Mouse (Mus musculus) intestine, embryonic 16.5 days (tissue): Measurements from ENCODE around the gene Tead2. TPM values are rescaled to one million over a fixed set of nuclear protein-coding genes. Genes with fewer than 3 reads are reported as not detected.
A peak's percentile ranks its signal among the peaks of the same experiment; 100 is the strongest.

ENCODE experiments used
- ATAC-seq: fragments of 200-750 bp; cut with Nextera tagmentation; 2 replicates; pipeline ENCODE4 v1.8.0; 2017; ENCODE audit warnings: moderate TSS enrichment, moderate library complexity
- H3K27ac ChIP-seq: fragments of 300-500 bp; sonication (generic); 2 replicates; pipeline ENCODE4 v1.5.1; 2014; ENCODE audit warnings: mild to moderate bottlenecking, low read length
- H3K27me3 ChIP-seq: fragments of 300-500 bp; sonication (generic); replicated peaks from 2 replicates; pipeline ENCODE4 v1.6.1; 2014; ENCODE audit warnings: low read length, control low read depth, mixed read lengths; ENCODE audit not compliant: control insufficient read depth, insufficient read depth
- H3K36me3 ChIP-seq: fragments of 300-500 bp; sonication (generic); 2 replicates; pipeline ENCODE4 v1.6.1; 2014; ENCODE audit warnings: low read length, control low read depth; ENCODE audit not compliant: control insufficient read depth, insufficient read depth
- H3K4me1 ChIP-seq: fragments of 300-500 bp; sonication (generic); 2 replicates; pipeline ENCODE4 v1.6.1; 2014; ENCODE audit warnings: low read length, control low read depth, mixed read lengths; ENCODE audit not compliant: control insufficient read depth, insufficient read depth
- H3K4me2 ChIP-seq: fragments of 300-500 bp; sonication (generic); 2 replicates; pipeline ENCODE4 v1.6.1; 2014; ENCODE audit warnings: low read depth, low read length, control low read depth
- H3K4me3 ChIP-seq: fragments of 300-500 bp; sonication (generic); 2 replicates; pipeline ENCODE4 v1.5.1; 2014; ENCODE audit warnings: mild to moderate bottlenecking, low read length
- H3K9ac ChIP-seq: fragments of 300-500 bp; sonication (generic); 2 replicates; pipeline ENCODE4 v1.6.1; 2014; ENCODE audit warnings: low read depth, low read length
- H3K9me3 ChIP-seq: fragments of 300-500 bp; sonication (generic); 2 replicates; pipeline ENCODE4 v1.6.1; 2016; ENCODE audit warnings: low read length, control low read depth; ENCODE audit not compliant: control insufficient read depth
- WGBS: fragments of 180-500 bp; shearing (Covaris S2); extraction: QIAGEN DNeasy Blood & Tissue Kit; methylation state at CpG from one replicate; pipeline ENCODE4 v1.1.7; 2014; 5-methylcytosine and 5-hydroxymethylcytosine counted together
- polyA plus RNA-seq: library from polyadenylated mRNA; unstranded; fragments of >200 nt; fragmentation: Nextera tagmentation; extraction: Ambion mirVana; gene quantifications from 2 replicates; pipeline ENCODE4 v1.2.1, GENCODE M21; 2015

Gene Tead2
- polyA plus RNA-seq, 1 experiment from 2014 or later: 82.1 TPM

DNA sequence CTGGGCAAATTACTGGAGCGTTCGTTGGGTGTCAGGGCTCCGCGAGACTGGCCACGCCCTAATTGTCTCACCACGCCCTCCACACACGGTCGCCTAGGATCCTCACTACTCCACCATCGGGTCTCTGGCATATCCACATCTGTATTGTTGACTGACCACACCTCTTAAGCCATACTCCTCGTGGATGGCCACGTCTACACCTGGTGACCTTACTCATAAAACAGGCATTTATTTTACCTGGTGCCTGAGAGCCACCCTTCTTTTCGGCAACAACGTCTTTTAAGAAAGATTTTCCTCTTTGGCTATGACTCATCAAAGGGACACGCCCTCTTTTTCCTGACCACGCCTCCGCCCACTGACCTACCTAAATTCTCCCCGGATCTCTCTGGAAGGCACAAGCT is 3.7 kb upstream of the Tead2 start, which contains the start of gene Dkkl1:
TSS of gene Dkkl1 (minus strand) at position 297 of the 401 bp plus-strand sequence.
- Histone ChIP-seq H3K4me3 (peak within 1 kb of the TSS; percentile 12), H3K9me3 (no peaks in the 10 kb centered on the region), H3K27me3 (peaks cover 21% of the 10 kb centered on the region), H3K36me3 (no peaks in the 10 kb centered on the region), H3K4me2 (peak within 1 kb of the TSS; percentile 45), H3K27ac (no peak within 1 kb of the TSS), H3K4me1 (peaks cover 21% of the 10 kb centered on the region), H3K9ac (no peak within 1 kb of the TSS)
- no peak for ATAC-seq
- 2% methylated on average over 17 of the region's 17 CpGs for WGBS

DNA sequence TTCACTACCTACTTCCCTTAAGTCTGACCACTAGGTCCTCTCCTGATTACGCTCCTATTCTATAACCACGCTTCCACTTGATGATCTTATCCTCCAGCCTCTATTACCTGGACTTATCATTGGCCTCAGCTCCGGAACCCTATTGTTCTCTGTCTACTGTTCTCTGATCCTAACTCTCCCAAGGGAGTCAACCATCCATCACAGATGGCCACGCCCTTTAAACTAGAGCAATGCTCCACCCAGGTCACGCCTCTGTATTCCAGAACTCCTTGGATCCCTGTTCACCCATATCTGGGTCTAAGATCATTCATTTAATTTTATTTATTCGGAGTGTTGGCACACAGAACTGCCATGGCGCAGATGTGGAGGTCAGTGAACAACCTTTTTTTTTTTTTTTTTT is 3.2 kb upstream of the Tead2 start:
- no peak overlapping the region for H3K4me2 ChIP-seq
- ATAC-seq: no peak
- 71% methylated on average over 7 of the region's 7 CpGs for WGBS

DNA sequence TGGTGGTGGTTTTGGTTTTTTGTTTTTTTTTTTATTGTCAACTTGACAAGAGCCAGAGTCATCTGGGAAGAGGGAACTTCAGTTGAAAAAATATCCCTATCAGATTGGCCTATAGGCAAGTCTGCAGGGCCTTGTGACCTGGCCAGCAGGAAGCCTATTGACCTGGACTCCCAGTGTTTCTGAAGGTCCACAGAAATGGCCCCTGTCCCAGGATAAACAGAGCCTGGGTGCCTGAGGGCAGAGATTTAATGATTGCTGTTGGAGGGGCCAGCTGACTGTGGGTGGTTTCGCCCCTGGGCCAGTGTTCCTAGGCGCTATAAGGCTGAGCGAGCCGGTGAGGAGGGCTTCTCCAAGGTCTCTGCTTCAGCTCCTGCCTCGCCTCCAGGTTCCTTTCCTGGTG is 1.8 kb upstream of the Tead2 start:
- Histone ChIP-seq H3K4me1 (peaks cover 30% of the 10 kb centered on the region), H3K36me3 (no peaks in the 10 kb centered on the region), H3K9ac (no peak overlapping the region), H3K4me2 (no peak overlapping the region), H3K4me3 (no peak overlapping the region), H3K27me3 (peaks cover 21% of the 10 kb centered on the region), H3K9me3 (no peaks in the 10 kb centered on the region), H3K27ac (no peak overlapping the region)
- WGBS: 71% methylated on average over 5 of the region's 5 CpGs
- no peak for ATAC-seq

More for the DNA sequence above, 3.2 kb upstream of the Tead2 start:
- Histone ChIP-seq H3K9me3 (no peaks in the 10 kb centered on the region), H3K36me3 (no peaks in the 10 kb centered on the region), H3K4me1 (peaks cover 25% of the 10 kb centered on the region), H3K9ac (no peak overlapping the region), H3K27ac (no peak overlapping the region), H3K4me3 (no peak overlapping the region), H3K27me3 (peaks cover 21% of the 10 kb centered on the region)

DNA sequence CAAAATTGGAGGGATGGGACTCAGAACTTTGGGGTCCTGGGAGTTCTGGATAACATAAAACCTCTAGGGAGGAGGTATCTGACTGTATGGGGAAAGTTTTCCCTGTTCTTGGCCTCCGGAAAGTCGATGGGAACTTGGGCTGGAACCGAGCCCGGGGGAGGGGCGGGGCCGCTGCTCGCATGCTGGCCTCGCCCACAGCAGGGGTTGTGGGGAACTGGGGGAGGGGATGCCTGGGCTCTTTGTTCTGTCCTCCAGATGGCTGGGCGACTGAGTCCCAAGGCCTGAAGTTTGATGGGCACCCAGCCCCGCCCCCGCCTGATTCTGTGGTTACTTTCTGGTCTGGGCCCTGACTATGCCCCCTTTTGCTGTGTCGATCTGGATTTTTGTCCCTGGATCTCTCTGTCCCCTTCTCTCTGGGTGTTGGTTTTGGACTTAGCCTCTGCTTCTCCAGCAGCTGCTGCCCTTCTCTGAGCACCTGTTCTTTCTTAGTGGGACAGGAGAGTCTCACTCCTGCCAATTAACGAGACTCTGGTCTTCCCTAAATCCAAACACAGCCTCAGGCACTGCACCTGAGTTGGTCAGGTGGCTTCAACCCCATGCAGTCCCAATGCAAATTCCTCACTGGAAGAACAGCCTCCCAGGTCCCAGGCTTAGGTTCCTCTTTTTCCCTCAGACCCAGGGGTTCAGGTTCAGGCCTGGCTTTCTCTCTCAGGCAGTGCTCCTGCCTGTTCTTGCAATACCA is 1.1 kb downstream of the Tead2 start:
- H3K9ac ChIP-seq: peak overlapping the region; percentile 91
- no peaks in the 10 kb centered on the region for H3K9me3 ChIP-seq
- ATAC-seq: peak; percentile 83
- peak overlapping the region; percentile 76 for H3K4me3 ChIP-seq
- peaks cover 8% of the 10 kb centered on the region; the same call in 1 of the 2 replicates for H3K27me3 ChIP-seq
- peak overlapping the region; percentile 89 for H3K27ac ChIP-seq
- H3K4me1 ChIP-seq: peaks cover 27% of the 10 kb centered on the region
- peak overlapping the region; percentile 85 for H3K4me2 ChIP-seq
- WGBS: 3% methylated on average over 13 of the region's 13 CpGs
- peaks cover 10% of the 10 kb centered on the region for H3K36me3 ChIP-seq

DNA sequence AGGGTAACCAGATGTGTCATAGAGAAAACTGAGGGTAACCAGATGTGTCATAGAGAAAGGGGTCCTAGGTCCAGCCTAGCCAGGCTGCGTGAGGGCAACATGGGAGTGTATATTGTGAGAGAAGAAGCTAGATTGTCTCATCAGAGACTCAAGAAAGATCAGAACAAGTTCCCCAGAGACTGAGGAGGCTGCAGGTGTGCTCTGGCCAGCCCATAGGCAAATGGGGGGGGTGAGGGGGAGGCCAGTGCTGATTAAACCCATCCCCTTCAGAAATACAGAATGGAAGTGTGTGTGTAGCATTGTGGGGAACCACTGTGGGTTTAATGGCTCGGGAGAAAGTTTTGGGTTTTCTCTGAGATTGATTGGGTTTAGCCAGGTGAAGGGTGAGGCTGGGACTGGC is 6.1 kb downstream of the Tead2 start:
- Histone ChIP-seq H3K27ac (no peak overlapping the region), H3K9ac (no peak overlapping the region), H3K4me3 (no peak overlapping the region), H3K4me2 (no peak overlapping the region), H3K36me3 (peaks cover 20% of the 10 kb centered on the region), H3K27me3 (no peaks in the 10 kb centered on the region), H3K9me3 (no peaks in the 10 kb centered on the region), H3K4me1 (peaks cover 11% of the 10 kb centered on the region)
- WGBS: 79% methylated on average over 2 of the region's 2 CpGs
- no peak for ATAC-seq

DNA sequence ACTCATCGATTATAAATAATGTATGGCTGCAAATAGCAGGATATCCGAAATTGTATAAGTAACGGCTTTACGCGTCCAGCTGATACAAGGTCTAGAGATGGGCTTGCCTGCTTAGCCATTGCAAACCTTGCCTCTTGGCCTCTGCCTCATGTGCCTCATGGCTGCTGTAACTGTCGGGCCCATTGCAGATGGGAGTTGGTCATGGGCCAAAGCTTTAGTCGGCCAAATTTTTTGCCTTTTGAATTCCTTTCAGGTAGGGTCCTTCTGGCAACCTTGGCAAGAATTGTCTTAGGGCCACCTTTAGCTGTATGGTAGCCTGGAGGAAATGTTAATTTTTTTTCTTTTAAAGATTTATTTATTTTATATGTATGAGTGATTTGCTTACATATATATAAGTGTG is 9.3 kb downstream of the Tead2 start:
- H3K9ac ChIP-seq: no peak overlapping the region
- H3K27me3 ChIP-seq: no peaks in the 10 kb centered on the region
- no peak overlapping the region for H3K4me2 ChIP-seq
- H3K36me3 ChIP-seq: peaks cover 22% of the 10 kb centered on the region
- no peaks in the 10 kb centered on the region for H3K4me1 ChIP-seq
- WGBS: 86% methylated on average over 7 of the region's 7 CpGs
- H3K27ac ChIP-seq: no peak overlapping the region
- ATAC-seq: no peak
- H3K9me3 ChIP-seq: no peaks in the 10 kb centered on the region
- H3K4me3 ChIP-seq: no peak overlapping the region

DNA sequence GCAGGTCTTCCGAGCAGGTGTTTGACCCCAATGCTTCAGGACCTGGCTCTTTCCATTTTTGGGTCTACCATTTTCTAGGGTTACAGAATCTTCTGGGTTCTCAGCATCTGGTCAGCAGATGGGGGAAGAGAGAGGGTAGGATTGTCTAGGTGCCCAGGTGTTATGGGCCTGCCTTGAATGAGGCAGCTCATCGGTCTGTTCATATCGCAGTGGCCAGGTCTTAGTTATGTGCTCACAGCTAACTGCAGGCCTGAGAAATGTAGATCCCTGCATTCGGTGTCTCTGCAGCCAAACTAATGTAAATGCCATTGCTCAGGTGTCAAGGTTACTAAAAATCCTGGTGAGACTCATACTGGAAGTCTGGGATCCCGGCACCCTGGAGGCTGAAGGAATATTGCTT is 10.9 kb downstream of the Tead2 start:
- H3K4me3 ChIP-seq: no peak overlapping the region
- no peak overlapping the region for H3K4me2 ChIP-seq
- no peaks in the 10 kb centered on the region for H3K27me3 ChIP-seq
- no peak overlapping the region for H3K27ac ChIP-seq
- no peaks in the 10 kb centered on the region for H3K9me3 ChIP-seq
- peaks cover 13% of the 10 kb centered on the region; the same call in 1 of the 2 replicates for H3K36me3 ChIP-seq
- H3K9ac ChIP-seq: no peak overlapping the region
- 91% methylated on average over 5 of the region's 5 CpGs for whole genome bisulfite sequencing
- no peaks in the 10 kb centered on the region for H3K4me1 ChIP-seq
- no peak for ATAC-seq

DNA sequence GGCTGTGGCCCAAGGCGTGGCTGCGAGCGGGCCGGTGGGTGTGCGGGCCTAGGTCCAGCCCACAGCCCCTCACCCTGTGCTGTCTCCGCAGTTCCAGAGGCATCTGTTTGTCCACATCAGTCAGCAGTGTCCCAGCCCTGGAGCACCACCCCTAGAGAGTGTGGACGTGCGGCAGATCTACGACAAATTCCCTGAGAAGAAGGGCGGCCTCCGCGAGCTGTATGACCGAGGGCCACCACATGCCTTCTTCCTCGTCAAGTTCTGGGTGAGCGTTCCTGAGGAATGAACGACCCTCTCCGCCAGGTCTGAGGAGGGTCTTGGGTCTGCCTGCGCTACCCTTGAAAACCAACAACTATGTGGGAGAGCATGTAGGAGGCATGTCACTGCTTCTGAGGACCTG is 13.0 kb downstream of the Tead2 start:
- Histone ChIP-seq H3K27me3 (no peaks in the 10 kb centered on the region), H3K9me3 (no peaks in the 10 kb centered on the region), H3K27ac (no peak overlapping the region), H3K36me3 (peaks cover 10% of the 10 kb centered on the region; the same call in 1 of the 2 replicates), H3K4me3 (no peak overlapping the region), H3K4me2 (no peak overlapping the region), H3K4me1 (peaks cover 3% of the 10 kb centered on the region), H3K9ac (no peak overlapping the region)
- ATAC-seq: no peak
- 95% methylated on average over 18 of the region's 18 CpGs for WGBS

DNA sequence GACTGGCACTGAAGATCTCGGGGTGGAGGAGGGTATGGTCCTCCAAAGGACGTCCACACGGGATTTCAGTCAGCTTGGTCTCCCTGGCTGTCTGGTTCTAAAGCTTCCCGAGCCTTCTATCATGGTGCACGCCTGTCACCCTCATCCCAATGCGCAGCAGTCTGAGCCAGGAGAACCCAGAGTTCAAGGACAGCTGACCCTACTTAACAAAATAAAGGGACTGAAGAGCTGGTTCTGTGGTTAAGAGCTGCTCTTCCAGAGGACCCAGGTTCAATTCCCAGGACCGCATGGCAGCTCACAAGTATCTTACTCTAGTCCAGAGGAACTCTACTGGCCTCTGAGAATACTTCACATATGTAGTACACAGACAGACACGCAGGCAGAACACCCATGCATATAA is 13.5 kb downstream of the Tead2 start:
- H3K4me3 ChIP-seq: no peak overlapping the region
- no peak overlapping the region for H3K27ac ChIP-seq
- H3K9ac ChIP-seq: no peak overlapping the region
- H3K27me3 ChIP-seq: no peaks in the 10 kb centered on the region
- WGBS: 91% methylated on average over 8 of the region's 8 CpGs
- peaks cover 10% of the 10 kb centered on the region; the same call in 1 of the 2 replicates for H3K36me3 ChIP-seq
- no peak for ATAC-seq
- H3K4me1 ChIP-seq: peaks cover 8% of the 10 kb centered on the region
- no peak overlapping the region for H3K4me2 ChIP-seq
- H3K9me3 ChIP-seq: no peaks in the 10 kb centered on the region
